Mouse (Mus musculus) right cerebral cortex, postnatal 25 days (tissue): Measurements from ENCODE around the gene Dap.
A peak's percentile ranks its signal among the peaks of the same experiment; 100 is the strongest.

Source experiments
- DNase-seq: peaks from one replicate; pipeline ENCODE4 v3.0.0; 2022

The Dap gene

DNA sequence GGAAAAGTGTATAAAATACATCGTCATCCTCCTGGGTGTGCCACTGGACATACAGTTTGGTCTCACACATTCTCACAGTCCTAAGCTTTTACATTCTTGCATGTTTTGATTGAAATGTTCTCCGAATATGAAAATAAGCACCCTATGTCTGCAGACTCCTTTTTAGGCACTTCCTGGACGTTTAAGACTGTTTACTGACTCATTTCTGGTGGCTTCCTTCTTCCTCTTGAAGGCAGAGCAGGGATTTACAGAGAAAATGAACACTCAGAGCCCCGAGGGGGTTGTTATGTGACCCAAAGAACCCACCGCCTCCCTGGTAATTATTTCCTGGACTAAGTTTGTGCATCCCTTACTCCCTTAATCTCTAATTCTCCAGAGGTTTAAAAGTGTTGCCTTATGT lies 13.8 kb downstream of the Dap start:
- no peak for DNase-seq

DNA sequence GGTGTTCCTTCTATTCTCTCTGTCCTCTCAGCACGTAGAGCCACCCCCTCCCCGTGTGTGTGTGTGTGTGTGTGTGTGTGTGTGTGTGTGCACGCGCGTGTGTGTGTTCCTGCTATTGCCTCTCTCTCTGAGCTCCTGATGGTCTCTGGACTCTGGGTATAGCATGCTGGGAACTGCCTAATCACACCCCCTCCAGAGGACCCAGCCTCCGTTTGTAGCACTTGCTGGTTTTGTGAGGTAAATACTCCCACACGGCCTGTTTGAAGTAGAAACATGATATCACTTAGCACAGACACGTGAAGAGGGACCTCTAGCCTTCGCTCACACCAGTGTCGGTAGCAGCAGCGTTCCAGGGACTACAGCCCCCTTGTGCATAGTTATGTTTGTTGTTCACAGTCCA lies 14.5 kb downstream of the Dap start:
- no peak for DNase-seq

DNA sequence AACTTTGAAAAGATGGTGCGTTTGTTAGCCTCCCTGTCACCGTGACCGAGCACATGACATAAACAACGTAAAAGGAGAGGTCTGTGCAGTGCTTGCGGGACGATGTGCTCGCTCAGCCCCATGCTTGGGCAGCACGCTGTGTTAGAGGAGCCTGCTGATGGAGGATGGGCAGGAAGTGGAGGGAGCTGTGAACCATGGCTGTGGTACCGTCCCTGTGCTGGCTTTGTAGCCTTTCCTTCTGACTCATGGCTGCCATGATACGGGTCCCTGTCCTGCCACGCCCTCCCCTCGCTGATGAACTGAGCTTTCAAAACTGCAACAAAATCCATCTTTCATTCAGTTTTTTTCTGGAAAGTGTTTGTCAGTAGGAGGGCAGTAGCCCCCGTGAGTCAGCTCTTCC lies 15.6 kb downstream of the Dap start:
- no peak for DNase-seq

DNA sequence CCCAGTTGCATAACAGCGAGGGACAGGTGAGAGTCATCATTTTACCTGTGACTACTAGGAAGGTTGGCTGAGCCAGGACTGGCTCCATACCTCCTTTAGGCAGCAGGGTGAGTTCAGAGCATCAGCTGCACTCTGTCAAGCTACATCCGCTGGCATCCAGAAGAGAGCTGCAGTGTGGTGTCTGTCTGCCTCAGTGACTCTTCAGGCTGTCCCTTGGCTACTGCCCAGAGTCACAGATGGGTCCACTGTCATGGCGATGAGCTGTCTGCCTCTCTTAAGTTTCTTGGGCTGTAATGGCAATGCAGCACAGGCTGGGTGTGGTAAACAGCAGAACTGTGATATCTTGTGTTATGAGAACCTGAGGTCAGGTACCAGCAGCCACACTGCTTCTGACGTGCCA lies 16.1 kb downstream of the Dap start:
- no peak for DNase-seq

DNA sequence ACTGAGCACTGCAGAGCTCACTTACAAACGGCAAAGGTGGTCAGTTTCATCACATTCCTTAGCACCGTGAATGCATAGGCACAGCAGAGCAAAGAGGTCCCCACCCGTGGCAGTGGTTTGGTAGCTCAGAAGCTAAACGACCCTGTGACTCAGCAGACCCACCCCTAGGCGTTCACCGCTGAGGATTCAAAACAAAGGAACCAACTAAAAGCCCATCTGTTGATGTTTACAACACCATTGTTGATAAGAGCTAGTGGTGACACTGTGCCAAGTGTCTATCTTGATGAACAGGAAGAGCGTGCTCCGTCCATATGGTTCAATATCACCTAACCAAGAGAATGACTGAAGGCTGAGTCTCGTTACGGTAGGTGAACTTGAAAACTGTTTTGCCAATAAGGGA lies 19.1 kb downstream of the Dap start:
- DNase-seq = no peak

DNA sequence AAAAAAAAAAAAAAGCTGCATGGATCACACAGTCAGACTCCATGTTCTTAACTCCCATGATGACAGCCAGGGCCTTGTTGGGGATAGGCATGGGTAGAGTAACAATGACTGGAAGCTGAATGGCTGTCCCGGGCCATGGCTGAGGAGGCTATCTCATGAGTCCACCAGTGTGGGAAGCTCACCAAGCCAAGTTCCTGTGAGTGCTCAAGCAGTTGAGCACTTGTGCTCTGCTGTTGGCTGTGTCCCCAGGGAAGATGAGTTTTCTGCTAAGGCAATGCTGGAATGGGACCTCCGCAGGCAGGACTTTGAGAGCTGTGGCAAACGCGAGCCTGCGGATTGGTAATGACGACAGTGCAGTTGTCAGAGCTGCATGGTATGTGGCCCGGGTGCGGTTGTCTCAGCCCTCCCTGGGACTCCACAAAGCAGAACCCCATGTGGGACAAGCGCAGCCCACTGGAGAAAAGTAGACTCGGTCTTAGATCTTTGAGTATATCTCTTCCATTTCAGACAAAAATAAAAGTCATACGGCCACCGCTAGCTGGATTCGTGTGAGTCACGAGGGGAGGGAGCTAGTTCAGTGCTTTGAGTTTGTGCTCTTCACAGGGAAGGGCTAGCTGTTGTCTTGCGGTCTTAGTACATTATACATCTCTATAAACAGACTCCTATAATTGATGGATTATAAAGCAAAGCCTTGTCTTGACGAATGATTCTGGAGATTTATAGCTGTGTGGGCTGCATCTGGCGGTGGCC lies 20.8 kb downstream of the Dap start:
- no peak for DNase-seq

DNA sequence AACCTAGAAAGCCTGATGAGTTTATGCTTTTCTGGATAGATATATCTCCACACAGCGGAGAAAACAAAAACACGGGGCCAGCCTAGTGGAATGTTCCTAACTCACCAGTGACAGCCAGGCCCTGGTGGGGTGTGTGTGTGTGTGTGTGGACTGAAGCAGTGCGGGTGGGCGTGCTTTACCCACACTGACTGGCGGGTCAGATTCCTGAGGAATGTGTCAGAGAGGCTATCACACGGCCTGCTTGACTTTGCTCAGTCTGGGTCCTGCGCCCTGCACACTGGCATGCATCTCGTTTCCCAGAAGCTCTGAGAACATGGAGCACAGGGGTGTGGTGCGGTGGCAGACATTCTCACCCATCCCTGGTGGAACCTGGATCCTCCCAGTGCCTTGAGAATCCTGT lies 21.8 kb downstream of the Dap start:
- DNase-seq = no peak

DNA sequence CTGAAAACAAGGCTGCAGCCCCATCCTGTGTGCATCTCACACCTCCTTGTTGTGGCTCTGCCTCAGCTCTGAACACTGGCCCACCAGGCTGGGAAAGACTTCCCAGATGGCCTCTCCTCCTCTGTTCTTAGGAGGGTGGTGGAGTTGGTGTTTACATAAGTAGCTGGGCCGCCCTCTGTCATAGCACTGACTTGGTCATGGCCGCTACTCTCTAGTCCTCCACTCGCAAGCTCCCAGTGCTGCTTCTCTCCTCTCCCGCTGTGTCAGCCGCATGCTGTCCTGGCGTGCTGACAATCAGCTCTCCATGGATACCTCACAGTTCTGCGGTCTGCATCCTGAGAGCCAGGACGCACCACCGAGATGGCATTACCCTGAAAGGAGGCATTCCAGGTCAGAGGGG lies 22.9 kb downstream of the Dap start:
- no peak for DNase-seq

DNA sequence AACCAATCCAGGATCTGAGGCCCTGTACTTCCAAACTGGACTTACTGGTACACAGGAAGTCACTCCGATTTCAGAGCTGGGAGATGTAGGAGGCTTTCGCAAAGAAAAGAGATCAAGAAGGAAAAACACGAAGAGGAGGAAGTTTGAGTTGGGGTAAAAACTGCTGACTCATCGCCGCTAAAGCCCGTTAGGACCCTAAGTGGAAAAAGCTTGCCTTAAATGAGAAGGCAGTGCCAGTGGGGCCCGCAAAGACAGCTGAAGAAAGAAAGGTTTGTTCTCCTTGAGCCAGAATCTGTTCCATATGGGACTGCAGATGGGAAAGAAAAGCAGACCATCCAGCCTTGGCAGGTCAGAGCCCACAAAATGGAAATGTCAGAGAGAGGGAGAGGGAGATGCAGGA lies 24.8 kb downstream of the Dap start:
- no peak for DNase-seq

DNA sequence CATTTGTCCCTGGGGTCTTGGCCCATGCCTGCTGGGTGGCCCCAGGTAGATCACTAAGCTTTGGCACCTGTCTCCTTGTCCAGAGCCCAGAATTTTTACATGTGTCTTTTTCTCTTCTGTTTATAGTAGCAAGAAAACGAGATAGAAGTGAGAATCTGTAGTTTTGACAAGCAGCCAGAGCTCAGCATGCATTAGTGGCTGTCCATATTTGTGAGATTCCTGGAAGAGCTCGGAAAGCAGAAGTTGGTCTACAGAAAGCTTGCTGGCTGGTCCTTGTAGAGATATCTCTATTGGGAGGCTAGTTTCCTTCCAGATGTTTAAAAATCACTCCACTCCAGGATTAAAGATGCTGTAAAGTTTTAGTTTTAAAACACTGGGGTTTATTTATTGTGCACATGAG lies 25.9 kb downstream of the Dap start:
- DNase-seq = no peak

DNA sequence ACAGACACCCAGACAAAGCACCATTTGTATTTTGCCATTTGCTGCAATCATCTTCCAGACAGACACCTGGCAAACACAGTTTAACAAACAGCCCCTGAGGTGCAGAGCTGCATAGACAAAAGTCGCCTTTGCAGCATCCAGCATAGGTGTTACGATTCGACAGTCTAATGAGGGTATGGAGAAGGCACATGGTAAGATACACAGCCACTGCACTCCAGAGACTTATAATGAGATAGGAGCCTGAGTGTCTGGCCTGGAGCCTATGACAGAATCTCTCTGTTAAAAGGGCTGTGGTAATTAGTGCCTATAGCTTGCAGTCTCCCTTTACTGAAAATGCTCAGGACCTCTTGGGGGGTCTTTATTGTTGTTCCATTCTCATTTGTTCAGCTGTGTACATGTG lies 26.6 kb downstream of the Dap start:
- no peak for DNase-seq

DNA sequence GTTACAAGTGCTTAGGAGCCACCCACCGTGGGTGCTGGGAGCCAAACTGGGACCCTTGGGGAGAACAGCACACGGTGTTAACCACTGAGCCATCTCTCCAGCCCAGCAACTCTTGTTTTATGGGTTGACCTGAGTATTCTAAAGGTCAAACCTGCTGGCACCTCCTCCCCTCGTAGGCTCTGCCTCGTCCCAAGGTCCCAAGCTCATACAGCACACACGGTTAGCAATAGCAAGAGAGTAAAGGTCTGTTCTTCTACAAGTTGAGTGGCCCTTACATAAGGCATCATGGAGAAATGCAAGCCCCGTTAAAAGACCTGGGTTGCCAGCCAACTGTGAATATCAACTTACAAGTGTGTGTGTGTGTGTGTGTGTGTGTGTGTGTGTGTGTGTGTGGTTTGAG lies 27.1 kb downstream of the Dap start:
- DNase-seq = no peak

DNA sequence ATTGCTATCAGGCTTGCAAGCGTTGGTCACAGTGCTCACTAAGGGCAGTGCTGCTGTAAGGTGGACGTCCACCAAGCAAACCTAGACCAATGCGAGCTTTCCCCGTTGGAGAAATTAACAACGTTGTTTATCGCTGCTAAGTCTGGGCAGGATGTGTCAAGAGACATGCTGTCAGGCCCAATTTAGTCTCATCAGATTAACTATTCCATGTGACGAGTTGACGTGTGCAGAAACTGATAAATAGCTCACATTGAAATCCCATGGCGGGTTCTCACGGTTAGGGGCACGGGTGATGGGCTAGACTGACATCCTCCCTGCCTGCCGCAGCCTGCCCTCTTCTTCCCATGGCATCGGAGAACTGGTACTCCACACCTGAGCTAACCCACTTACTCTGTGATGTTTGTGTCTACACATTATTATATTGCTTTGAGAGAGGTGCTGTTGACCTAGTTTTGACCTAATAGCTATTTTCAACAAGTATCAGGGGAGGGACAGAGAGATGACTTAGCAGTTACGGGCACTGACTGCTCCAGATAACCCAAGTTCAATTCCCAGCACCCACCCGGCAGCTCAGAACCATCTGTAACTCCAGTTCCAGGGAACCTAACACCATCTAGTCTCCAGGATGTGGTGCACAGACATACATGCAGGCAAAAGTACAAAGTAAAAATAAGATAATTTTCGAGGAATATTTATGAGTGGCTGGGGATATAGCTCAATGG lies 28.6 kb downstream of the Dap start:
- DNase-seq = no peak

DNA sequence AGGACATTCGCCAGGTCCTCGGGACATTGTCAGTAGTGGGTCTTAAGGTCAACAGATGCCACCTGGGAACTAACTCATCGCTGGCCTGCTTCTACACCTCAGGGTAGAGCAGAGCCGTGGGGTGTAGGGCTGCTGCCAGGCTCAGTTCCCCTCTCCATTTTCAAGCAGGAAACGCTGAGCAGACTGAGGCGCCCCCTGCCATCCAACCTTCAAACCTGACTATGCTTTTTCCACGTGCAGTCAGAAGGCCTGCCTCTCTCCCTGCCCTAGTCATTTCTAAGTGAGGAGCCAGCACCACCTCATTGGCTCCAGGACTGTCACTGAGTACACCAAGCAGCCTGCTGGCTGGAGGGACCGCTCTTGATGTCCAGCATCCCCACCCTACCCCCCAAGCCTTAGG lies 29.3 kb downstream of the Dap start:
- no peak for DNase-seq

DNA sequence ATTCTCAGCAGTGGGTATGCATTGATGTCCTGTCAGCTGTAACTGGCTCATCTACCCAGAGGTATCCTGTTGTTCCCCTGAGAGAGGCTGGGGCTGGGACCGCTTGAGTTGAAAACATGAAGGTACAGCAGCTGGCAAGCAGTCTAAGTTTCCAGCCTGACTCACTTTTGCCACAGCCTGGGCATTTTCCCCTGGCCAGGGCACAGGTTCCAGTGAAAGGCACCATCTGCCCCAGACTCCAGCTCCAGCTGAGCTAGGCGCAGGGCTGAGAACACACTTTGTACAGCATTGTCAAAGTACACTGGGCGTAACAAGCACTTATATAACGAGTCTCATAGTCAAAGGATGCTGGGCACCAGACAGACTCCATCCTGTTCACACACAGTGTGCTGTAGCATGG lies 29.8 kb downstream of the Dap start:
- no peak for DNase-seq

DNA sequence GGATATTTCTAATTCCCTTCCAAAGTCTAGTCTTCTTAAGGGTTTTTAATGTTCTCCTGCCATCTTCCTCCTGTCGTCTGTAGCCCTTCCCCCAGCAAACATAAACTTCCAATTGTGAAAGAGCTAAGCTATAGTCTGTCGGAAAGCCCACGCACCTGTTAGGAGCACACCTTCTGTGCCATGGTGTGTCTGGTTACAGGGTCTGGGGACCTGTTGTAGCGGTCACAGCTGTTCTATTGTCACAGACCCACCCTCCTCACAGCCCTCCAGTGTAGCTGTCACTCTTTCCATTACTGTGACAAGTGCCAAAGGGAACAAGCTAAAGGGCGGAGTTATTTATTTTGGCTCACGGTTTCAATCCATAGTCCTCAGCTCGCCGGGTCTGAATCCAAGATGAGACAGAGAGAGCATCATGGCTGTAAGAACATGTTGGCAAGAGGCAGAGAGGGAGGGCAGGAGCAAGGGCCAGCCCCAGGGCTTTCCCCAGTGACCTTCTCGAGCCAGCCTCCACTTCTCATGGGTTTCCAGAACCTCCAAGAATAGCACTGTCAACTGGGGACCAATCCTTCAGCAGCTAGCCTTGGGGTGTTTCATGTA lies 30.9 kb downstream of the Dap start:
- DNase-seq = no peak

DNA sequence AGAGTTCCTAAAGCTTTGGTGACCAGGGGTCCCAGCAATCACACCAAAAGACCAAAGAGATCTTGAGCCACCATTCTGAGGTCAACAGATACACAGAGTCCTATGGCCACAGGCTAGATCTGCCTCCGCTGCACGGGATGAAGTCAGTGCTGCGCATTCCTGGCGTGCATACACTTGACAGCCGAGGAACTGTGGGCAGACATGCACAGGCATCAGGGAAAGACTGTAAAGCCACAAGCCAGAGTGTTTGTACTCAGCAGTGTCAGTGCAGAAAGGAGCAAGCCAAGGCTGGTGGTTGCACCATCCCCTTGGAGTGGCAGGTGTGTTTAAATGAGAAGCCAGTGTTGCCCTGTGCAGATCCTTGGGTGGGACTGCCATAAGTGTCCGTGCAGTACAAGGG lies 31.6 kb downstream of the Dap start:
- DNase-seq = no peak

DNA sequence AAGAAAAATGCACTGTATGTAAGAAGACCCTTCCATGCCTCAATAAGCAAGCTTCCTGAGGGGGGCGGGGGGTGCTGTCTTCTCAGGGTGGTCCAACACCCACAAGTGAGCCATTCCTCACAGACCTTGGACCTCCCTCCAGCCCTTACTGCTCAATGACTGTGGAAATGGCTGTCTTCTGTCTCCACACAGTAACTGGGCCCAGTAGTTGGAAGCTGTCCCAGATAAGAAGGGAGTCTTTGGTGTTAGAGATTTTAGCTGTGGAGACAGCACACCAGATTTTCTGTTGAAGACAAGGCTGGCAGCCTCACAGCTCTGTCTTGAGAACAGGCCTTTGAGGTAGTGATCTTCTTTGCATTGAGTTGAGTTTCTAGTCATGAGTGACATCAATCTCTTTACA lies 33.2 kb downstream of the Dap start:
- no peak for DNase-seq

DNA sequence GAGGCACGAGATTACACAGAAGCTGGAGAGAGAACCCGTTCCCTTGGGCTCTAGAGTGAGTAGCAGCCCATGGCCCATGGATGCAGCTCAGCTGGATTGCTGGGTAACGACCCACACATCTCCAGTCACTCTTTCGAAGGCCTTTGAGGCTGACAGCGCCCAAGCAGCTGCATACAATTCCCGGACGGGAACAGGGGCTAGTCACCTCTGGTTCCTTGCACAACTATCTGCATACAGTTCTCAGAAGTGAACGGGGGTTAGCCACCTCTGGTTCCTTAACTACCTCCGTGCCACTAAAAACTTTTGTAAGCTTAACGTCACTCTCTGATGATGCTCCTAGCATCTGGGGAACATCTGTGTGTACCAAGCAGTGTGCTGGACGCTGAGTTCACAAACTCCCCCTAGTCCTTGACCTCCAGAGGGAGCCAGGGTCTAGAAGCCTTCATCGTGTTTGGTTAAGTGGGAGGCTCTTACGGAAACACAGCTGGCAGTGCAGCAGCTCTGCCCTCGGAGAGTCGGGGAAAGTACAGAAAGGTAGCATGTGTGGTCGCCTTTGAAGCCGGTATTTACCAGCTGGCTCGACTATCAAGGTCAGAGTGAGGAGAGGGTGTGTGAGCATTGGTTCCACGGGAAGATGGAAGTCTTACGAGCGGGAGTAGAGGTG lies 34.0 kb downstream of the Dap start:
- no peak for DNase-seq

DNA sequence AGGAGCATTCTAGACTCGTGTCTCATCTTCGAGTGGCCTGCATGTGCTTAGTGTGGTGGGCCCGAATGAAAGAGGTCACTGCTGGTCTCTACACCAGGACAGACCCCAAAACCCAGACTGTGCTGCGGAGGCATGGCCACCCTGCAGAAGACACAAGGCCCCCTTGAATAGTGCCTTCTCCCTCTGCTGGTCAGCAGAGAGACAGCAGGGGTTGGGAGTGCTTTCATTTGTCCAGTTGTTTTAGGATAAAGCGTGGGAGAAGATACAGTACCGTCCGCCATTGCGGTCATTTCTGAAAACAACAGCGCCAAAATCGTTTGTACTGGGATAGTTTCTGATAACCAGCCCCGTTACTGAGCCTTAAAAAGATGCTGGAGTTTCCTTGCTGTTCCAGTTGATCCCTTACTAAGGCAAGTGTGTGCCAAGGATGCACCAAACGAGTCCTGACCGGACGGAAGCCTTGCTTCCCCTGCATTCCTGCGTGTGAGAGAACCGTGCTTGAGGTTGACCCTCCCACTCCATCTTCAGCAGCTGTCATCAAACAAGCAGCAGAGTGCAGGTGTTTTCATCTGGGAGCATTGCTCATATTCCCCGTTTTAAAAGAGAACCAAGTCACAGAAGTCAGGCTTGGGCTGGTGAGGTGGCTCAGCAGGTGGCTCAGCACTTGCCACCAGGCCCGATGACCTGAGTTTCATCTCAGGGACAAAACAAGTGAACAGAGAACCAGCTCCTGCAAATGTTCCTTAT lies 34.8 kb downstream of the Dap start:
- no peak for DNase-seq

DNA sequence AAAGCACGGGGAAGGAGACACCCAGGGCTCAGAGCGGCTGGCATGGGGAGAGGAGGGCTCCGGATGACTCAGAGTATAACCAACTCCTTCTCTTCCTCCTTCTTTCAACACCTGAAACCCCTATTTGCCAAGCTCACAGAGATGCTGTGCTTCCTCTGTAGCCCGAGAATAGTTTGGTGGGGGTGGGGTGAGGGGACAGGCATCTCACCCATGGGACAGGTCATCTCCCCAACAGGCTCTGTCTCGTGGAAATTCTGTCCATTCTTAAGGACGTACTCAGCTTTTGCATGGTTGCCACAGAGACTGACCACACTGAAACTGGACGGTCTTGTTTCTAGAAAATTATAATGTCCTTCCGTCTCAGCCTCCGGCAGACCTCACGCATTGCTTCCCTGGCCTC lies 37.0 kb downstream of the Dap start:
- no peak for DNase-seq

DNA sequence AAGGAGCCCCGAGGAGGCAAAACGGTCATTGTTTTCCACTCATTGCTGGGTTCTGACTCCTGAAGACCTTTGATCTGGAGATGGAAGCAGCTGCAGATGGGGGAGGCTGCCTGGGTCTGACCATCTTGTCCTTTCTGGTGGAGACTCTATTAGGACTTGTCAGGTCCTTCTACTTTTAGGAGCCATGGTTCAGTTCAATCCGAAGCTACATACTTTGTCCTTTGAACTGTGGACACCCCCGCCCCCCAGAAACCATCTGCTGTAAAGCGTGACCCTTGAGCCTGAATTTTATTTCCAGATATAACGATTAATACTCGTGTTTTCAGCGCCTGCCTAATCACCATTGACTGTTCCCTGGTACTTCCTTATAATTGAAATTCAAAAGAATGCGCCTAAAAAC lies 38.2 kb downstream of the Dap start:
- DNase-seq = no peak

DNA sequence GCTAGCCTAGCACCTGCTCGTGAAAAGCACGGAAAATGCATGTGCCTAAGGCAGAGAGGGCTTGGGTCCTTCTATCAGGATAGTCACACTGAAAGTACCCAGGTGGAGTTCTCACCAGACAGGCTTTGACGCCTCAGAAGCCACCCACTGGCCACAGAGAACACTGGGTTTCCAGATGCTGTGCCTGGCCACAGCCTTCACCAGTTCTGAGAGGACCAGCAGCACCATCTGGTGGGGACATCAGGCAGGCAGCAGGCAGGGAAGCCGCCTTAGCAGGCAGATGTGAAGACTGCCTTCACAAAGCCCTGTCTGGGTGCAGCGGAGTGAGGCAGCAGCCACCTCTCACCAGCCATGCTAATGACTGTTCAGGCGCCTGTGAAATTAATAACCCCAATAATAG lies 40.7 kb downstream of the Dap start:
- DNase-seq = peak; percentile 83
